ENCODE assay signal across 8 mouse cellular contexts in genomic region chr10:3996170-3996876, GRCm38 (mm10). TPM values are rescaled to one million over a fixed set of nuclear protein-coding genes. Genes with fewer than 3 reads are reported as not detected.
DNase-seq lines count a peak whose midpoint lies in the region; ATAC-seq and TF ChIP-seq lines count a peak whose summit lies in the region.

No protein-coding gene starts in this region.

- no peak overlapping the region for H3K9ac ChIP-seq in embryonic facial prominence, embryonic 13.5 days
- H3K9ac ChIP-seq in kidney, embryonic 16.5 days (replicated peaks; ENCODE audit: low read length) = no peak overlapping the region
- H3K9ac ChIP-seq in liver, adult 2 months (ENCODE audit: low read depth, low read length) = no peak overlapping the region
- no peak overlapping the region for H3K9ac ChIP-seq in stomach, embryonic 14.5 days (replicated peaks; ENCODE audit: low read depth, low read length)

- no peaks in the 10 kb centered on the region for H3K4me1 ChIP-seq in embryonic facial prominence, embryonic 13.5 days
- 0 out of 2 replicates have a peak, but pooled peaks cover 7% of the 10 kb centered on the region for H3K4me1 ChIP-seq in kidney, embryonic 16.5 days (ENCODE audit: insufficient read depth, low read length)
- H3K4me1 ChIP-seq in liver, adult 2 months (ENCODE audit: control insufficient read depth, insufficient read depth, low read length) = no peaks in the 10 kb centered on the region
- H3K4me1 ChIP-seq in stomach, embryonic 14.5 days (ENCODE audit: control insufficient read depth, insufficient read depth, low read length) = no peaks in the 10 kb centered on the region

- H3K4me2 ChIP-seq in embryonic facial prominence, embryonic 13.5 days = no peak overlapping the region
- peak overlapping the region; percentile 21; the same call in 1 of the 2 replicates for H3K4me2 ChIP-seq in kidney, embryonic 16.5 days (replicated peaks; ENCODE audit: low read depth, low read length)
- H3K4me2 ChIP-seq in stomach, embryonic 14.5 days (replicated peaks; ENCODE audit: low read depth, low read length) = no peak overlapping the region

- peak; percentile 66 to 71 for DNase-seq in B cell, adult 2 months
- DNase-seq in adrenal gland, postnatal 14 days = peak; percentile 81
- peak; percentile 49 to 74 for DNase-seq in heart, adult 9 months (ENCODE audit: low spot score in 2 of 2)
- DNase-seq in liver, adult 2 months (ENCODE audit: extremely low read depth, low read depth, low spot score) = peak; percentile 62
- DNase-seq in natural killer cell, adult 2 months (ENCODE audit: low spot score in 2 of 2) = peak; percentile 4 to 47

- H3K27ac ChIP-seq in embryonic facial prominence, embryonic 13.5 days = peak overlapping the region; percentile 7; the same call in 1 of the 2 replicates
- H3K27ac ChIP-seq in kidney, embryonic 16.5 days (ENCODE audit: low read length) = peak overlapping the region; percentile 74
- H3K27ac ChIP-seq in liver, adult 2 months (replicated peaks; ENCODE audit: insufficient read depth, low read depth, low read length) = no peak overlapping the region
- peak overlapping the region; percentile 10; the same call in 1 of the 2 replicates for H3K27ac ChIP-seq in stomach, embryonic 14.5 days (ENCODE audit: low read length)

- WGBS in embryonic facial prominence, embryonic 13.5 days = 49% methylated on average over 15 of the region's 15 CpGs
- 47% methylated on average over 15 of the region's 15 CpGs for WGBS in kidney, embryonic 16.5 days
- 57% methylated on average over 15 of the region's 15 CpGs for WGBS in liver, adult 2 months
- WGBS in stomach, embryonic 14.5 days = 49% methylated on average over 15 of the region's 15 CpGs

- no peaks in the 10 kb centered on the region for H3K9me3 ChIP-seq in embryonic facial prominence, embryonic 13.5 days
- no peaks in the 10 kb centered on the region for H3K9me3 ChIP-seq in kidney, embryonic 16.5 days (ENCODE audit: low read length)
- no peaks in the 10 kb centered on the region for H3K9me3 ChIP-seq in stomach, embryonic 14.5 days (ENCODE audit: control insufficient read depth, low read depth, low read length)

- no peak overlapping the region for H3K4me3 ChIP-seq in embryonic facial prominence, embryonic 13.5 days
- H3K4me3 ChIP-seq in kidney, embryonic 16.5 days (ENCODE audit: low read length) = no peak overlapping the region
- H3K4me3 ChIP-seq in liver, adult 2 months (ENCODE audit: insufficient read depth, low read depth, low read length) = no peak overlapping the region
- no peak overlapping the region for H3K4me3 ChIP-seq in stomach, embryonic 14.5 days (ENCODE audit: low read depth, low read length)

- peaks cover 12% of the 10 kb centered on the region; the same call in 1 of the 2 replicates for H3K36me3 ChIP-seq in embryonic facial prominence, embryonic 13.5 days
- H3K36me3 ChIP-seq in kidney, embryonic 16.5 days (ENCODE audit: insufficient read depth, low read length) = peaks cover 16% of the 10 kb centered on the region; the same call in 1 of the 2 replicates
- H3K36me3 ChIP-seq in liver, adult 2 months (ENCODE audit: control insufficient read depth, insufficient read depth, low read length) = no peaks in the 10 kb centered on the region
- no peaks in the 10 kb centered on the region; the same call in 1 of the 2 replicates for H3K36me3 ChIP-seq in stomach, embryonic 14.5 days (ENCODE audit: control insufficient read depth, insufficient read depth, low read length)

- no peak for ATAC-seq in embryonic facial prominence, embryonic 13.5 days (ENCODE audit: insufficient number of reproducible peaks, insufficient read depth, low FRiP score, low TSS enrichment, low read depth)
- ATAC-seq in kidney, embryonic 16.5 days (ENCODE audit: low FRiP score, low TSS enrichment) = peak; percentile 76
- peak; percentile 80; the same call in 1 of the 2 replicates for ATAC-seq in stomach, embryonic 14.5 days (ENCODE audit: insufficient number of reproducible peaks, insufficient read depth, low FRiP score, low read depth)

- TF ChIP-seq POLR2A in liver, adult 2 months (IDR thresholded peaks at IDR 0.05; ENCODE audit: extremely low read depth, insufficient read depth, low read length) = no peak

- no peaks in the 10 kb centered on the region for H3K79me2 ChIP-seq in liver, adult 2 months (ENCODE audit: control insufficient read depth, insufficient read depth, low read length)

- TF ChIP-seq CTCF in liver, adult 2 months (IDR thresholded peaks at IDR 0.05; ENCODE audit: low read depth, low read length) = peak; percentile 67; the same call in 1 of the 2 replicates

- no peaks in the 10 kb centered on the region for H3K27me3 ChIP-seq in embryonic facial prominence, embryonic 13.5 days
- no peaks in the 10 kb centered on the region for H3K27me3 ChIP-seq in kidney, embryonic 16.5 days (ENCODE audit: insufficient read depth, low read length)
- no peaks in the 10 kb centered on the region for H3K27me3 ChIP-seq in liver, adult 2 months (ENCODE audit: control insufficient read depth, insufficient read depth, low read length)
- H3K27me3 ChIP-seq in stomach, embryonic 14.5 days (ENCODE audit: control insufficient read depth, insufficient read depth, low read length) = no peaks in the 10 kb centered on the region

RNA-seq across cellular contexts. Expression of gene Mthfd1l, which starts 23.4 kb away (rescaled TPM):
- 7.8 and 11.8 TPM in 2 replicates for total RNA-seq in adrenal gland, postnatal 14 days (2021)
- polyA plus RNA-seq in embryonic facial prominence, embryonic 13.5 days (2015; fragmentation: Nextera tagmentation; extraction: Ambion mirVana) = 10.4 and 11.0 TPM in 2 replicates
- polyA plus RNA-seq in kidney, embryonic 16.5 days (2015; fragmentation: Nextera tagmentation; extraction: Ambion mirVana) = 16.7 and 18.0 TPM in 2 replicates
- 1.0 and 2.8 TPM in 2 replicates for total RNA-seq in liver, adult 2 months (2014; rRNA removed)
- 0.22 and 0.31 TPM in 2 replicates for polyA plus RNA-seq in liver, adult 2 months (2012; rRNA removed)
- polyA plus RNA-seq in stomach, embryonic 14.5 days (2014; fragmentation: Nextera tagmentation; extraction: Ambion mirVana) = 14.6 and 16.3 TPM in 2 replicates

Comparison
In these comparisons a context has a peak if more than half of its experiments do, and no peak if none do; other contexts are left out.
1. DNase-seq: peak in every context shown above with its lines; median percentile 81 in adrenal gland, postnatal 14 days; 68 in B cell, adult 2 months; 62 in liver, adult 2 months; 62 in heart, adult 9 months; 26 in natural killer cell, adult 2 months.